Comparison of ENCODE assay signal across 14 mouse cellular contexts in genomic region chr2:131090852-131091251, GRCm38 (mm10). TPM values are rescaled to one million over a fixed set of nuclear protein-coding genes. Genes with fewer than 3 reads are reported as not detected.
DNase-seq lines count a peak whose midpoint lies in the region; ATAC-seq and TF ChIP-seq lines count a peak whose summit lies in the region.
"Had no signal": no experiment of that assay in that cellular context is flagged by ENCODE, and none has a peak within 500 bp of the region (broad histone marks: within the 10 kb centered on the region; RNA-seq: fewer than 3 reads in every experiment).

No protein-coding gene starts in this region.

- H3K27ac ChIP-seq in liver, adult 2 months (replicated peaks; ENCODE audit: insufficient read depth, low read depth, low read length) = peak overlapping the region; percentile 61
- 0 out of 2 replicates have a peak overlapping the region, but pooled peaks have one; percentile 22 for H3K27ac ChIP-seq in kidney, embryonic 15.5 days
- no peak overlapping the region for H3K27ac ChIP-seq in midbrain, embryonic 14.5 days (replicated peaks; ENCODE audit: low read depth, low read length)
- H3K27ac ChIP-seq: neural tube, embryonic 13.5 days had no signal

- WGBS in liver, adult 2 months = 79% methylated on average over 3 of the region's 3 CpGs
- 66% methylated on average over 3 of the region's 3 CpGs for WGBS in kidney, embryonic 15.5 days
- WGBS in midbrain, embryonic 14.5 days = 84% methylated on average over 3 of the region's 3 CpGs

- H3K4me2 ChIP-seq in kidney, embryonic 15.5 days = no peak overlapping the region
- H3K4me2 ChIP-seq in midbrain, embryonic 14.5 days (ENCODE audit: low read length) = no peak overlapping the region
- H3K4me2 ChIP-seq: neural tube, embryonic 13.5 days had no signal

- H3K36me3 ChIP-seq in liver, adult 2 months (ENCODE audit: control insufficient read depth, insufficient read depth, low read length) = no peaks in the 10 kb centered on the region
- H3K36me3 ChIP-seq in kidney, embryonic 15.5 days = no peaks in the 10 kb centered on the region
- no peaks in the 10 kb centered on the region for H3K36me3 ChIP-seq in midbrain, embryonic 14.5 days (ENCODE audit: control insufficient read depth, insufficient read depth, low read length)
- H3K36me3 ChIP-seq: neural tube, embryonic 13.5 days had no signal

- H3K9ac ChIP-seq in liver, adult 2 months (ENCODE audit: low read depth, low read length) = no peak overlapping the region
- no peak overlapping the region for H3K9ac ChIP-seq in kidney, embryonic 15.5 days
- no peak overlapping the region for H3K9ac ChIP-seq in midbrain, embryonic 14.5 days (replicated peaks; ENCODE audit: low read length)
- H3K9ac ChIP-seq: neural tube, embryonic 13.5 days had no signal

- H3K4me3 ChIP-seq in liver, adult 2 months (ENCODE audit: insufficient read depth, low read depth, low read length) = no peak overlapping the region
- no peak overlapping the region for H3K4me3 ChIP-seq in kidney, embryonic 15.5 days (replicated peaks)
- H3K4me3 ChIP-seq in midbrain, embryonic 14.5 days (replicated peaks; ENCODE audit: low read depth, low read length) = no peak overlapping the region
- H3K4me3 ChIP-seq: neural tube, embryonic 13.5 days had no signal

- no peak for ATAC-seq in kidney, embryonic 15.5 days (replicated peaks; ENCODE audit: low FRiP score)
- no peak for ATAC-seq in midbrain, embryonic 14.5 days (ENCODE audit: low FRiP score, low TSS enrichment)

- H3K27me3 ChIP-seq in liver, adult 2 months (ENCODE audit: control insufficient read depth, insufficient read depth, low read length) = no peaks in the 10 kb centered on the region
- H3K27me3 ChIP-seq in kidney, embryonic 15.5 days = no peaks in the 10 kb centered on the region
- no peaks in the 10 kb centered on the region for H3K27me3 ChIP-seq in midbrain, embryonic 14.5 days (ENCODE audit: control insufficient read depth, insufficient read depth, low read length)
- H3K27me3 ChIP-seq: neural tube, embryonic 13.5 days had no signal

- TF ChIP-seq POLR2A in liver, adult 2 months (IDR thresholded peaks at IDR 0.05; ENCODE audit: extremely low read depth, insufficient read depth, low read length) = no peak

- H3K79me2 ChIP-seq in liver, adult 2 months (ENCODE audit: control insufficient read depth, insufficient read depth, low read length) = no peaks in the 10 kb centered on the region

- no peaks in the 10 kb centered on the region for H3K4me1 ChIP-seq in liver, adult 2 months (ENCODE audit: control insufficient read depth, insufficient read depth, low read length)
- H3K4me1 ChIP-seq in kidney, embryonic 15.5 days = peaks cover 16% of the 10 kb centered on the region
- no peaks in the 10 kb centered on the region for H3K4me1 ChIP-seq in midbrain, embryonic 14.5 days (ENCODE audit: control insufficient read depth, insufficient read depth, low read length)
- H3K4me1 ChIP-seq: neural tube, embryonic 13.5 days had no signal

- H3K9me3 ChIP-seq in kidney, embryonic 15.5 days (replicated peaks) = no peaks in the 10 kb centered on the region
- H3K9me3 ChIP-seq in midbrain, embryonic 14.5 days (ENCODE audit: control insufficient read depth, low read length) = no peaks in the 10 kb centered on the region
- H3K9me3 ChIP-seq: neural tube, embryonic 13.5 days had no signal

- peak; percentile 41 for DNase-seq in liver, adult 2 months (ENCODE audit: extremely low read depth, low read depth, low spot score)
- DNase-seq in liver = no peak
- DNase-seq in heart, adult 8-10 months (ENCODE audit: low spot score) = peak; percentile 58
- peak; percentile 43 to 44 for DNase-seq in lung, postnatal 4 days
- no peak for DNase-seq in layer of hippocampus, postnatal 36 days
- DNase-seq in midbrain, embryonic 14.5 days = no peak
- DNase-seq in layer of hippocampus, adult 8-10 months (ENCODE audit: low spot score in 2 of 2) = no peak
- DNase-seq: right cerebral cortex, postnatal 4 days had no signal

- TF ChIP-seq CTCF in liver, adult 2 months (IDR thresholded peaks at IDR 0.05; ENCODE audit: low read depth, low read length) = no peak

RNA-seq across cellular contexts. Expression of gene Siglec1, which starts 4.3 kb away (rescaled TPM):
- 4.5 and 5.6 TPM in 2 replicates for total RNA-seq in liver, adult 2 months (2014; rRNA removed)
- 3.2 and 9.9 TPM in 2 replicates for polyA plus RNA-seq in liver, adult 2 months (2012; rRNA removed)
- total RNA-seq in heart, adult 8-10 months (2022) = 1 to 10 TPM in 3 of 4 experiments, under 1 TPM in 1; 0.98 to 2.4 (median 1.5) TPM
- polyA plus RNA-seq in kidney, embryonic 15.5 days (2015; fragmentation: Nextera tagmentation; extraction: Ambion mirVana) = 0.35 and 0.49 TPM in 2 replicates
- total RNA-seq in layer of hippocampus, postnatal 36 days (2021) = under 1 TPM; 0.27 to 0.33 TPM
- 0.51 TPM in 1 of 2 replicates, not detected in the other for polyA plus RNA-seq in midbrain, embryonic 14.5 days (2014; fragmentation: Nextera tagmentation; extraction: Ambion mirVana)
- total RNA-seq in layer of hippocampus, adult 8-10 months (2022) = 1 to 10 TPM in 1 of 4 experiments, under 1 TPM in 3; 0.39 to 1.5 (median 0.75) TPM

RNA-seq across cellular contexts. Expression of gene Adam33, which starts 27.2 kb away (rescaled TPM):
- total RNA-seq in liver, adult 2 months (2014; rRNA removed) = 0.28 and 0.67 TPM in 2 replicates
- 1.1 and 1.7 TPM in 2 replicates for polyA plus RNA-seq in liver, adult 2 months (2012; rRNA removed)
- total RNA-seq in heart, adult 8-10 months (2022) = 1 to 10 TPM; 1.1 to 1.9 (median 1.7) TPM
- polyA plus RNA-seq in kidney, embryonic 15.5 days (2015; fragmentation: Nextera tagmentation; extraction: Ambion mirVana) = 3.6 and 4.9 TPM in 2 replicates
- total RNA-seq in layer of hippocampus, postnatal 36 days (2021) = under 1 TPM in 1 of 2 experiments, not detected in 1; 0.40 TPM
- 0.36 and 0.58 TPM in 2 replicates for polyA plus RNA-seq in midbrain, embryonic 14.5 days (2014; fragmentation: Nextera tagmentation; extraction: Ambion mirVana)
- total RNA-seq in layer of hippocampus, adult 8-10 months (2022) = 1 to 10 TPM in 2 of 4 experiments, under 1 TPM in 2; 0.62 to 1.4 (median 1.0) TPM

RNA-seq across cellular contexts. Expression of gene Hspa12b, which starts 36.2 kb away (rescaled TPM):
- 0.87 and 1.0 TPM in 2 replicates for total RNA-seq in liver, adult 2 months (2014; rRNA removed)
- polyA plus RNA-seq in liver, adult 2 months (2012; rRNA removed) = 0.67 and 1.1 TPM in 2 replicates
- total RNA-seq in heart, adult 8-10 months (2022) = 10 to 100 TPM; 21.5 to 33.7 (median 31.0) TPM
- 20.3 and 21.3 TPM in 2 replicates for polyA plus RNA-seq in kidney, embryonic 15.5 days (2015; fragmentation: Nextera tagmentation; extraction: Ambion mirVana)
- 1 to 10 TPM; 7.5 to 9.1 TPM for total RNA-seq in layer of hippocampus, postnatal 36 days (2021)
- 1.5 and 1.7 TPM in 2 replicates for polyA plus RNA-seq in midbrain, embryonic 14.5 days (2014; fragmentation: Nextera tagmentation; extraction: Ambion mirVana)
- total RNA-seq in layer of hippocampus, adult 8-10 months (2022) = 10 to 100 TPM in 2 of 4 experiments, 1 to 10 TPM in 2; 8.8 to 11.8 (median 9.6) TPM

RNA-seq across cellular contexts. Expression of gene Gm11037, which starts 42.4 kb away (rescaled TPM):
- not detected in 2 replicates for total RNA-seq in liver, adult 2 months (2014; rRNA removed)
- polyA plus RNA-seq in liver, adult 2 months (2012; rRNA removed) = not detected in 2 replicates
- total RNA-seq in heart, adult 8-10 months (2022) = not detected
- not detected in 2 replicates for polyA plus RNA-seq in kidney, embryonic 15.5 days (2015; fragmentation: Nextera tagmentation; extraction: Ambion mirVana)
- not detected for total RNA-seq in layer of hippocampus, postnatal 36 days (2021)
- not detected in 2 replicates for polyA plus RNA-seq in midbrain, embryonic 14.5 days (2014; fragmentation: Nextera tagmentation; extraction: Ambion mirVana)
- not detected for total RNA-seq in layer of hippocampus, adult 8-10 months (2022)
- total RNA-seq: adrenal gland, adult 18-20 months; left cerebral cortex, adult 18-20 months had no signal
- polyA plus RNA-seq: forebrain, embryonic 11.5 days; heart, embryonic 14.5 days; neural tube, embryonic 13.5 days had no signal

RNA-seq across cellular contexts. Expression of gene Gfra4, which starts 48.0 kb away (rescaled TPM):
- total RNA-seq in liver, adult 2 months (2014; rRNA removed) = not detected in 2 replicates
- polyA plus RNA-seq in liver, adult 2 months (2012; rRNA removed) = 0.07 and 0.17 TPM in 2 replicates
- total RNA-seq in heart, adult 8-10 months (2022) = 10 to 100 TPM in 1 of 4 experiments, 1 to 10 TPM in 3; 7.4 to 13.3 (median 9.0) TPM
- 15.1 and 17.0 TPM in 2 replicates for polyA plus RNA-seq in kidney, embryonic 15.5 days (2015; fragmentation: Nextera tagmentation; extraction: Ambion mirVana)
- total RNA-seq in layer of hippocampus, postnatal 36 days (2021) = 10 to 100 TPM; 60.3 to 67.9 TPM
- 37.8 and 41.7 TPM in 2 replicates for polyA plus RNA-seq in midbrain, embryonic 14.5 days (2014; fragmentation: Nextera tagmentation; extraction: Ambion mirVana)
- 10 to 100 TPM; 52.8 to 62.0 (median 58.8) TPM for total RNA-seq in layer of hippocampus, adult 8-10 months (2022)

Comparison
In these comparisons a context has a peak if more than half of its experiments do, and no peak if none do; other contexts are left out.
1. DNase-seq: peak in liver, adult 2 months (single experiment), heart, adult 8-10 months (single experiment) and lung, postnatal 4 days (2 of 2); none in liver (single experiment), layer of hippocampus, postnatal 36 days (0 of 2), midbrain, embryonic 14.5 days (single experiment) and layer of hippocampus, adult 8-10 months (0 of 2).